Mouse (Mus musculus): ENCODE measurements around the gene Ctcfl. TPM values are rescaled to one million over a fixed set of nuclear protein-coding genes. Genes with fewer than 3 reads are reported as not detected.

Ctcfl gene
- polyA plus RNA-seq, 1 experiment from 2014 or later: 0.06 TPM

- H3K9ac ChIP-seq: no peak overlapping the region
- H3K27ac ChIP-seq: no peak overlapping the region
- no peaks in the 10 kb centered on the region for H3K9me3 ChIP-seq (replicated peaks)
- H3K27me3 ChIP-seq (replicated peaks): peaks cover 4% of the 10 kb centered on the region; the same call in 1 of the 2 replicates
- no peaks in the 10 kb centered on the region for H3K36me3 ChIP-seq
- no peak overlapping the region for H3K4me3 ChIP-seq
- 75% methylated on average over 10 of the region's 10 CpGs for WGBS (ENCODE audit: insufficient replicate concordance)
- no peaks in the 10 kb centered on the region for H3K4me1 ChIP-seq
- no peak for ATAC-seq
- no peak overlapping the region for H3K4me2 ChIP-seq
Observed at GRCm38 (mm10) chr2:173155907-173156306, 36.6 kb upstream of the Ctcfl start.

- 80% methylated on average over 14 of the region's 14 CpGs for WGBS (ENCODE audit: insufficient replicate concordance)
Observed at GRCm38 (mm10) chr2:173154962-173155361, 35.6 kb upstream of the Ctcfl start.

GRCm38 (mm10) chr2:173154513-173154912, 35.2 kb upstream of the Ctcfl start:
- Histone ChIP-seq H3K27ac (no peak overlapping the region), H3K4me2 (no peak overlapping the region), H3K4me3 (no peak overlapping the region), H3K36me3 (no peaks in the 10 kb centered on the region), H3K9ac (no peak overlapping the region), H3K4me1 (no peaks in the 10 kb centered on the region), H3K9me3 (replicated peaks) (no peaks in the 10 kb centered on the region), H3K27me3 (replicated peaks) (peaks cover 4% of the 10 kb centered on the region; the same call in 1 of the 2 replicates)
- ATAC-seq: no peak
- 82% methylated on average over 13 of the region's 13 CpGs for WGBS (ENCODE audit: insufficient replicate concordance)

More at GRCm38 (mm10) chr2:173154962-173155361, 35.6 kb upstream of the Ctcfl start:
- ATAC-seq: no peak
- H3K4me2 ChIP-seq: no peak overlapping the region
- H3K4me1 ChIP-seq: no peaks in the 10 kb centered on the region
- H3K9me3 ChIP-seq (replicated peaks): no peaks in the 10 kb centered on the region
- no peaks in the 10 kb centered on the region for H3K36me3 ChIP-seq
- no peak overlapping the region for H3K9ac ChIP-seq
- no peak overlapping the region for H3K4me3 ChIP-seq
- no peak overlapping the region for H3K27ac ChIP-seq
- peaks cover 4% of the 10 kb centered on the region; the same call in 1 of the 2 replicates for H3K27me3 ChIP-seq (replicated peaks)

DNA sequence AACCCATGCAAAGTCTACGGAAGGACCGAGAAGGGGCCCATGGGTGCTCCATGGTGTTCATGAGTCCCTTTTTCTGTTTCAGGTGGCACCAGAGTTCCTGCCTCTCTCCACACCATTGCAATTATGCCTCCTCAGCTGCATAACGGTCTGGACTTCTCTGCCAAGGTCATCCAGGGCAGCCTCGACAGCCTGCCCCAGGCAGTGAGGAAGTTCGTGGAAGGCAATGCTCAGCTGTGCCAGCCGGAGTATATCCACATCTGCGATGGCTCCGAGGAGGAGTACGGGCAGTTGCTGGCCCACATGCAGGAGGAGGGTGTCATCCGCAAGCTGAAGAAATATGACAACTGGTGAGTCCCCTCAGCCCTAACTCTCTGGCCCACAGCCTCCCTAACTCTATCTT, 33.9 kb upstream of the Ctcfl start:
- H3K27ac ChIP-seq: no peak overlapping the region
- no peaks in the 10 kb centered on the region for H3K9me3 ChIP-seq (replicated peaks)
- 76% methylated on average over 10 of the region's 10 CpGs for WGBS (ENCODE audit: insufficient replicate concordance)
- no peaks in the 10 kb centered on the region for H3K4me1 ChIP-seq
- no peaks in the 10 kb centered on the region for H3K36me3 ChIP-seq
- no peak overlapping the region for H3K4me2 ChIP-seq
- no peak overlapping the region for H3K4me3 ChIP-seq
- no peak for ATAC-seq
- peaks cover 4% of the 10 kb centered on the region; the same call in 1 of the 2 replicates for H3K27me3 ChIP-seq (replicated peaks)
- no peak overlapping the region for H3K9ac ChIP-seq

DNA sequence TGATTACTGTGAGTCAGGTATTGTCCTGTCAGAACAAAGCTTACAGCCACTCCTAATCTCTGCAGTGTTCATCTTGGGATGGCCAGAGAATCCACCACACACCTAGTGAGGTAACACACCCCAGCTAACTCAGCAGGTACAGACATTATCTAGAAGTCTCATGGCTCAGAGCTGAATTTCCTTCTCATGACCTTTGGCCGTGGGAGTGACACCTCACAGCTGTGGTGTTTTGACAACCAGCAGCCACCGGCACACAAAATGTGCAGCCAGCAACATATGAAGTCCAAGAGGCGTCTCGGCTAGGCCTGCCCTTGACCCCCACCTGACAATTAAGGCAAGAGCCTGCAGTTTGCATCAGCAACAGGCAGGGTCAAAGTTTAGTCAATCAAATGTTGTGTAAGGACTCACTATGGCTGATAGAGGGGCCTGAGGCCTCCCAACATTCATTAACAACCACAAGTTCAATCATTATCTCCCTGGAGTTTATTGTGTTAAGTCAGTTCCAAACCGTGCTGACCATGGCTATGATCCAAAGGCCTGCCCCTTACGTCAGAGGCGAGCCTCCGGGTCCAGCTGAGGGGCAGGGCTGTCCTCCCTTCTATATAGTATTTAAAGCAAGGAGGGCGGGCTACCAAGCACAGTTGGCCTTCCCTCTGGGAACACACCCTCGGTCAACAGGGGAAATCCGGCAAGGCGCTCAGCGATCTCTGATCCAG, 33.3 kb upstream of the Ctcfl start, which contains the start of gene Pck1:
TSS of gene Pck1 (plus strand) at position 613 of the 716 bp plus-strand sequence.
- Histone ChIP-seq H3K9me3 (replicated peaks) (no peaks in the 10 kb centered on the region), H3K4me3 (no peak within 1 kb of the TSS), H3K4me2 (no peak within 1 kb of the TSS), H3K27me3 (replicated peaks) (peaks cover 4% of the 10 kb centered on the region; the same call in 1 of the 2 replicates), H3K9ac (no peak within 1 kb of the TSS), H3K36me3 (no peaks in the 10 kb centered on the region), H3K27ac (no peak within 1 kb of the TSS), H3K4me1 (no peaks in the 10 kb centered on the region)
- ATAC-seq: peak; percentile 67
- 63% methylated on average over 13 of the region's 13 CpGs for WGBS (ENCODE audit: insufficient replicate concordance)

- Histone ChIP-seq H3K9me3 (replicated peaks) (no peaks in the 10 kb centered on the region), H3K36me3 (no peaks in the 10 kb centered on the region), H3K27me3 (replicated peaks) (peaks cover 4% of the 10 kb centered on the region; the same call in 1 of the 2 replicates), H3K27ac (no peak overlapping the region), H3K4me3 (no peak overlapping the region), H3K4me2 (no peak overlapping the region), H3K9ac (no peak overlapping the region), H3K4me1 (no peaks in the 10 kb centered on the region)
- WGBS (ENCODE audit: insufficient replicate concordance): 66% methylated on average over 7 of the region's 7 CpGs
- no peak for ATAC-seq
Observed at GRCm38 (mm10) chr2:173151784-173152284, 32.5 kb upstream of the Ctcfl start.

GRCm38 (mm10) chr2:173151352-173151751, 32.0 kb upstream of the Ctcfl start:
- no peak for ATAC-seq
- no peaks in the 10 kb centered on the region for H3K4me1 ChIP-seq
- H3K4me2 ChIP-seq: no peak overlapping the region
- no peak overlapping the region for H3K4me3 ChIP-seq
- H3K36me3 ChIP-seq: no peaks in the 10 kb centered on the region
- H3K27me3 ChIP-seq (replicated peaks): peaks cover 4% of the 10 kb centered on the region; the same call in 1 of the 2 replicates
- WGBS (ENCODE audit: insufficient replicate concordance): 61% methylated on average over 5 of the region's 5 CpGs
- H3K27ac ChIP-seq: no peak overlapping the region
- H3K9me3 ChIP-seq (replicated peaks): no peaks in the 10 kb centered on the region
- H3K9ac ChIP-seq: no peak overlapping the region

GRCm38 (mm10) chr2:173148001-173148400, 28.7 kb upstream of the Ctcfl start:
- H3K9ac ChIP-seq: no peak overlapping the region
- WGBS (ENCODE audit: insufficient replicate concordance): 56% methylated on average over 5 of the region's 5 CpGs
- no peak overlapping the region for H3K4me2 ChIP-seq

GRCm38 (mm10) chr2:173146728-173147127, 27.4 kb upstream of the Ctcfl start:
- Histone ChIP-seq H3K9ac (no peak overlapping the region), H3K27ac (no peak overlapping the region), H3K27me3 (replicated peaks) (peaks cover 37% of the 10 kb centered on the region), H3K4me2 (no peak overlapping the region), H3K4me3 (no peak overlapping the region), H3K36me3 (no peaks in the 10 kb centered on the region), H3K9me3 (replicated peaks) (no peaks in the 10 kb centered on the region), H3K4me1 (no peaks in the 10 kb centered on the region)
- WGBS (ENCODE audit: insufficient replicate concordance): 65% methylated on average over 6 of the region's 6 CpGs
- ATAC-seq: no peak

More at GRCm38 (mm10) chr2:173148001-173148400, 28.7 kb upstream of the Ctcfl start:
- ATAC-seq: no peak
- H3K36me3 ChIP-seq: no peaks in the 10 kb centered on the region
- no peaks in the 10 kb centered on the region for H3K9me3 ChIP-seq (replicated peaks)
- H3K27me3 ChIP-seq (replicated peaks): peaks cover 26% of the 10 kb centered on the region
- no peak overlapping the region for H3K4me3 ChIP-seq
- H3K27ac ChIP-seq: no peak overlapping the region
- no peaks in the 10 kb centered on the region for H3K4me1 ChIP-seq

- Histone ChIP-seq H3K27ac (no peak overlapping the region), H3K4me2 (no peak overlapping the region), H3K27me3 (replicated peaks) (peaks cover 40% of the 10 kb centered on the region), H3K9ac (no peak overlapping the region), H3K4me1 (no peaks in the 10 kb centered on the region), H3K9me3 (replicated peaks) (no peaks in the 10 kb centered on the region), H3K4me3 (no peak overlapping the region), H3K36me3 (no peaks in the 10 kb centered on the region)
- no peak for ATAC-seq
- 52% methylated on average over 3 of the region's 3 CpGs for WGBS (ENCODE audit: insufficient replicate concordance)
Observed at GRCm38 (mm10) chr2:173145808-173146207, 26.5 kb upstream of the Ctcfl start.

- no peaks in the 10 kb centered on the region for H3K36me3 ChIP-seq
- no peak overlapping the region for H3K4me3 ChIP-seq
- no peak overlapping the region for H3K27ac ChIP-seq
- H3K4me2 ChIP-seq: no peak overlapping the region
- no peak for ATAC-seq
- WGBS (ENCODE audit: insufficient replicate concordance): 64% methylated on average over 11 of the region's 11 CpGs
- H3K9me3 ChIP-seq (replicated peaks): no peaks in the 10 kb centered on the region
- peaks cover 57% of the 10 kb centered on the region for H3K27me3 ChIP-seq (replicated peaks)
- no peaks in the 10 kb centered on the region for H3K4me1 ChIP-seq
- H3K9ac ChIP-seq: no peak overlapping the region
Observed at GRCm38 (mm10) chr2:173143611-173144010, 24.3 kb upstream of the Ctcfl start.

DNA sequence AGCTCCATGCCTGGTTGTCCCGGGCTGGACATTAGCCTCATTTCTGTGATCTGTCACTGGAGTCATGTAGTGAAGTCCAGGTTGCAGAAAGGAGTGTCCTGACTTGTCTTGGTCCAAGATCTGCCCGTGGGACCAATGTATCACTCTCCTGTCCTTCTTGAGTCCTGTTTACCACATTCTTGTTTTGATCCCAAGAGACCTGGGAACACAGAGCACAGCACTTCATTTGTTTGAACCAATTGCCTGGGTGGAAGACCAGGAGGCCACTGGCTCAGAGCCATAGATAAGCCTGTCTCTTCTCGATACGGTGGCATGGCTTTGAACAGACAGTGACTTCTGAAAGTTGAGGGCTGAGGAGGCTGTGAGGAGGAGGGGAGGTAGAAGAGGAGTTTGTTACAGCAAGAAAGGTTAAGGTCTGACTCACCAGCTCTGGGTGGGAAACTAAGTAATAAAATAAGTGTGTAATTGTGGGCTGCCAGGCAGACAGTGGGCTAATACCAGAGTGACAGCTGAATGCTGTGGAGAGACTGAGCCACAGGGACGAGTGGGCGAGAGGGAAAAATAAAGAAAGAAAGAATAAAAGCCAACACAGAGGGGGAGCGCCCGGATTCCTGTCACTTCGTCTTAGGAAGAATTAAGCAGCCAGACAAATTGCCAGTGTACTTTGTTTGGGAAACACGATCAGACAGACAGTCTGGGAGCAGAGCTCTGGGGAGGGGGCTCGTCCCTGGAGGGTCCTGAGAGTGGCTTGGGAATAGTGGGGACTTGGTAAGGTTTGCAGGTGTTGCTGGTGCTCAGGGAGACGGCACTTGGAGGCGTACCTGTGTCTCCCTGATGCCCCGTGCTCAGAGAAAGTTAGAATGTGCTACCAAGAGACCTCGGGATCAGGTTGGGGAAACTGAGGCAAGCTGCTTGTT, 19.3 kb upstream of the Ctcfl start:
- 56% methylated on average over 15 of the region's 15 CpGs for WGBS (ENCODE audit: insufficient replicate concordance)

More for the DNA sequence above, 19.3 kb upstream of the Ctcfl start:
- H3K4me3 ChIP-seq: no peak overlapping the region
- no peak overlapping the region for H3K27ac ChIP-seq
- H3K9me3 ChIP-seq (replicated peaks): no peaks in the 10 kb centered on the region
- peaks cover 46% of the 10 kb centered on the region for H3K27me3 ChIP-seq (replicated peaks)
- H3K4me1 ChIP-seq: no peaks in the 10 kb centered on the region
- H3K36me3 ChIP-seq: no peaks in the 10 kb centered on the region
- no peak overlapping the region for H3K9ac ChIP-seq
- no peak for ATAC-seq
- no peak overlapping the region for H3K4me2 ChIP-seq

Measured in liver, embryonic 12.5 days (tissue).